Mouse (Mus musculus): ENCODE data around the gene Btn2a2.

GRCm38 (mm10) chr13:23491263-23491662, 2.6 kb upstream of the Btn2a2 start:
- no peak for TF ChIP-seq GATA1 (IDR thresholded peaks at IDR 0.05; ENCODE audit: borderline replicate concordance, low read length)
- TF ChIP-seq FLI1 (IDR thresholded peaks at IDR 0.05; ENCODE audit: low read length): no peak

Measured in megakaryocyte, embryonic 14.5 days (primary cell).